Mouse (Mus musculus): ENCODE results near the gene Lrrc42.

DNA sequence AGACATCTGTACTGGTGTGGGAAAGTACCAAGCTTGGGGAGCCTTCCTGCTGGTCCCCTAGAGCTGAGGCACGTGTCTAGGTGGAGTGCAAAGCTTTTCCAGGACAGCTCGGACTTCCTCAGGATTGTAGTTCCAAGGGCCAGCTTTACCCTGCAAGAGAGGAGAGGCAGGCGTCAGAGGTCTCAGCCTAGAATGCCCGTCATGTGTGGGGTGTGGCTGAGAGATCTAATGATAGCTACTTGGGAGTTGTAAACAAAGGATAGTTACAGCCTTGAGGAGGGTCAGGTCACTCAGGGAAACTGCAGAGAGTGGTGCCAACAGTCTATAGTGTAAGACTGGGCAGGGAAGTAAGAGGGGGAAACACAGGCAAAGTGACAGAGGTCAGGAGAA, 38.9 kb upstream of the Lrrc42 start:
- TF ChIP-seq CTCF (IDR thresholded peaks at IDR 0.05) (no peak), POLR2A (IDR thresholded peaks at IDR 0.05; ENCODE audit: insufficient read depth, low read depth, low read length) (no peak)
